8 mouse cellular contexts compared by ENCODE assay signal in the genomic region with DNA sequence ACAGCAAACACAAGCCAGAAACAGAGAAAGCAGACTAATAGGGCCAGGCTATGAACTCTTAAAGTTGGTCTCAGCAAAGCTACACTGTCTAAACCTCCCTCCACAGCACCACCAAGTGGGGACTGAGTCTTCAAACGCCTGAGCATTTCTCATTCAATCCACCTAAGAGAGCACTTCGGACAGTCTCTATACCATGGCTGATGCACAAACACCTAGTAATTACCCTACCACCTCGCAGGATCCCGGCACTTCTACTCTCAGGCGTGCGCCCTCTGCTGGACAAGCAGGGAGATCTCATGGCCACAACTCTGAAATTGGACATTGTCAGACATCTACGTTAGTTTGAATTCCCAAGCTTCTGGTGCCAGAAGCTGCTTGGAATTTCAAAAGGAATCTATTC. TPM values are rescaled to one million over a fixed set of nuclear protein-coding genes. Genes with fewer than 3 reads are reported as not detected.
DNase-seq lines count a peak whose midpoint lies in the region; ATAC-seq and TF ChIP-seq lines count a peak whose summit lies in the region.

No protein-coding gene starts in this region.

- TF ChIP-seq POLR2A in cortical plate, adult 2 months (IDR thresholded peaks at IDR 0.05; ENCODE audit: extremely low read depth, insufficient read depth, low read length): no peak

- no peaks in the 10 kb centered on the region for H3K36me3 ChIP-seq in heart, embryonic 11.5 days (ENCODE audit: control insufficient read depth, insufficient read depth, low read length)

- peaks cover 8% of the 10 kb centered on the region for H3K27me3 ChIP-seq in heart, embryonic 11.5 days (ENCODE audit: control insufficient read depth, insufficient read depth, low read length)

- DNase-seq in left cerebral cortex, adult 18-20 months (ENCODE audit: low spot score in 2 of 2): peak; percentile 21 to 36
- no peak for DNase-seq in left cerebral cortex, postnatal 36 days (ENCODE audit: low spot score in 2 of 2)
- peak; percentile 57 for DNase-seq in NIH3T3 (ENCODE audit: low read depth)
- DNase-seq in induced T-regulatory cell, adult 2 months (ENCODE audit: low read depth): peak; percentile 69
- DNase-seq in yolk sac, embryonic 10.5 days (ENCODE audit: low spot score): peak; percentile 20

- intact Hi-C loops in left cerebral cortex, postnatal 36 days (cut with DNase I): no loop called here

- H3K27ac ChIP-seq in cortical plate, adult 2 months (ENCODE audit: insufficient read depth, low read length): no peak overlapping the region
- H3K27ac ChIP-seq in heart, embryonic 11.5 days (ENCODE audit: low read depth, low read length): no peak overlapping the region

- peak; percentile 59 for TF ChIP-seq CTCF in cortical plate, adult 2 months (IDR thresholded peaks at IDR 0.05; ENCODE audit: extremely low read depth, insufficient read depth, low read length)

- H3K9me3 ChIP-seq in heart, embryonic 11.5 days (replicated peaks; ENCODE audit: control insufficient read depth, low read length): no peaks in the 10 kb centered on the region

- peak; percentile 82 for ATAC-seq in megakaryocyte-erythroid progenitor cell, adult 5-6 weeks (replicated peaks; ENCODE audit: low FRiP score, low TSS enrichment, poor library complexity, severe bottlenecking)
- ATAC-seq in heart, embryonic 11.5 days (replicated peaks; ENCODE audit: insufficient number of reproducible peaks, low FRiP score, low TSS enrichment): no peak

- no peak overlapping the region for H3K4me3 ChIP-seq in cortical plate, adult 2 months (ENCODE audit: insufficient read depth, low read length)
- H3K4me3 ChIP-seq in heart, embryonic 11.5 days (ENCODE audit: low read depth, low read length): no peak overlapping the region

- H3K4me1 ChIP-seq in cortical plate, adult 2 months (ENCODE audit: control insufficient read depth, insufficient read depth, low read length): peaks cover 2% of the 10 kb centered on the region; the same call in 1 of the 2 replicates
- H3K4me1 ChIP-seq in heart, embryonic 11.5 days (ENCODE audit: control insufficient read depth, insufficient read depth, low read length): no peaks in the 10 kb centered on the region

- no peak overlapping the region for H3K4me2 ChIP-seq in heart, embryonic 11.5 days

- 6% methylated on average over 7 of the region's 7 CpGs for WGBS in heart, embryonic 11.5 days (ENCODE audit: insufficient replicate concordance)

- no peak overlapping the region for H3K9ac ChIP-seq in heart, embryonic 11.5 days (ENCODE audit: low read depth, low read length)

RNA-seq across cellular contexts. Expression of gene Serpina3n, which starts 20.4 kb away (rescaled TPM):
- 10 to 100 TPM; 13.4 to 20.2 TPM for total RNA-seq in left cerebral cortex, adult 18-20 months (2021)
- total RNA-seq in left cerebral cortex, postnatal 36 days (2021): 10 to 100 TPM; 10.5 to 11.8 TPM
- polyA plus RNA-seq in cortical plate, adult 2 months (2012; rRNA removed): 9.7 and 19.6 TPM in 2 replicates
- total RNA-seq in megakaryocyte-erythroid progenitor cell, adult 5-6 weeks (2014; fragmentation: Nextera tagmentation): not detected in 2 replicates
- total RNA-seq in megakaryocyte-erythroid progenitor cell, adult 5-6 weeks (2017): not detected in 2 replicates
- 0.24 TPM in 1 of 2 replicates, not detected in the other for polyA plus RNA-seq in heart, embryonic 11.5 days (2014; fragmentation: Nextera tagmentation; extraction: Ambion mirVana)

RNA-seq across cellular contexts. Expression of gene Gsc, which starts 46.2 kb away (rescaled TPM):
- not detected for total RNA-seq in left cerebral cortex, adult 18-20 months (2021)
- not detected for total RNA-seq in left cerebral cortex, postnatal 36 days (2021)
- not detected in 2 replicates for polyA plus RNA-seq in cortical plate, adult 2 months (2012; rRNA removed)
- not detected in 2 replicates for total RNA-seq in megakaryocyte-erythroid progenitor cell, adult 5-6 weeks (2014; fragmentation: Nextera tagmentation)
- total RNA-seq in megakaryocyte-erythroid progenitor cell, adult 5-6 weeks (2017): not detected in 2 replicates
- polyA plus RNA-seq in heart, embryonic 11.5 days (2014; fragmentation: Nextera tagmentation; extraction: Ambion mirVana): 1.5 and 2.1 TPM in 2 replicates

Comparison
In these comparisons a context has a peak if more than half of its experiments do, and no peak if none do; other contexts are left out.
1. DNase-seq: peak in left cerebral cortex, adult 18-20 months (2 of 2), NIH3T3 (single experiment), induced T-regulatory cell, adult 2 months (single experiment) and yolk sac, embryonic 10.5 days (single experiment); none in left cerebral cortex, postnatal 36 days (0 of 2).
2. RNA of gene Serpina3n, which starts 20.4 kb away (total RNA-seq): 13.4 to 20.2 TPM in left cerebral cortex, adult 18-20 months and 10.5 to 11.8 TPM in left cerebral cortex, postnatal 36 days; not detected in megakaryocyte-erythroid progenitor cell, adult 5-6 weeks; every median in the first group is over 10 times any median in the second.